Mouse (Mus musculus): Measurements from ENCODE around the gene Crim1.

- TF ChIP-seq POLR2A (IDR thresholded peaks at IDR 0.05; ENCODE audit: low read depth, low read length) (peak; percentile 85), CTCF (IDR thresholded peaks at IDR 0.05; ENCODE audit: borderline replicate concordance, insufficient read depth, low read length) (no peak)
Measured at GRCm38 (mm10) chr17:78199626-78200560, at the start of gene Crim1.

Measured in embryonic fibroblast, embryonic 13.5 days (primary cell).